Mouse (Mus musculus): ENCODE data around the gene Naaladl2.

The Naaladl2 gene

GRCm38 (mm10) chr3:24690162-24690915, 453.7 kb downstream of the Naaladl2 start:
- no peak for DNase-seq (ENCODE audit: low read depth, low spot score)

- DNase-seq (ENCODE audit: low read depth, low spot score) = no peak
These were observed 473.6 kb downstream of the Naaladl2 start for GRCm38 (mm10) chr3:24670500-24670899.

GRCm38 (mm10) chr3:24668052-24668916, 475.8 kb downstream of the Naaladl2 start:
- DNase-seq (ENCODE audit: low read depth, low spot score) = no peak

GRCm38 (mm10) chr3:24665408-24665807, 478.7 kb downstream of the Naaladl2 start:
- no peak for DNase-seq (ENCODE audit: low read depth, low spot score)

- DNase-seq (ENCODE audit: low read depth, low spot score) = no peak
These were observed 480.3 kb downstream of the Naaladl2 start for GRCm38 (mm10) chr3:24663749-24664148.

- DNase-seq (ENCODE audit: low read depth, low spot score) = no peak
These were observed 514.0 kb downstream of the Naaladl2 start for GRCm38 (mm10) chr3:24630032-24630431.

- DNase-seq (ENCODE audit: low read depth, low spot score) = no peak
These were observed 538.6 kb downstream of the Naaladl2 start for GRCm38 (mm10) chr3:24605485-24605884.

GRCm38 (mm10) chr3:24604791-24605320, 539.2 kb downstream of the Naaladl2 start:
- no peak for DNase-seq (ENCODE audit: low read depth, low spot score)

- DNase-seq (ENCODE audit: low read depth, low spot score) = no peak
These were observed 548.6 kb downstream of the Naaladl2 start for GRCm38 (mm10) chr3:24595447-24595846.

GRCm38 (mm10) chr3:24556617-24557016, 587.4 kb downstream of the Naaladl2 start:
- DNase-seq (ENCODE audit: low read depth, low spot score) = no peak

GRCm38 (mm10) chr3:24553701-24554100, 590.4 kb downstream of the Naaladl2 start:
- no peak for DNase-seq (ENCODE audit: low read depth, low spot score)

- DNase-seq (ENCODE audit: low read depth, low spot score) = no peak
These were observed 591.4 kb downstream of the Naaladl2 start for GRCm38 (mm10) chr3:24552631-24553030.

GRCm38 (mm10) chr3:24533775-24534458, 610.1 kb downstream of the Naaladl2 start:
- no peak for DNase-seq (ENCODE audit: low read depth, low spot score)

- no peak for DNase-seq (ENCODE audit: low read depth, low spot score)
These were observed 629.1 kb downstream of the Naaladl2 start for GRCm38 (mm10) chr3:24514918-24515317.

GRCm38 (mm10) chr3:24486456-24487112, 657.5 kb downstream of the Naaladl2 start:
- DNase-seq (ENCODE audit: low read depth, low spot score) = no peak

- no peak for DNase-seq (ENCODE audit: low read depth, low spot score)
These were observed 680.1 kb downstream of the Naaladl2 start for GRCm38 (mm10) chr3:24463941-24464340.

GRCm38 (mm10) chr3:24440621-24441020, 703.4 kb downstream of the Naaladl2 start:
- no peak for DNase-seq (ENCODE audit: low read depth, low spot score)

GRCm38 (mm10) chr3:24432761-24433160, 711.3 kb downstream of the Naaladl2 start:
- no peak for DNase-seq (ENCODE audit: low read depth, low spot score)

GRCm38 (mm10) chr3:24391737-24392136, 752.3 kb downstream of the Naaladl2 start:
- no peak for DNase-seq (ENCODE audit: low read depth, low spot score)

GRCm38 (mm10) chr3:24391311-24391710, 752.8 kb downstream of the Naaladl2 start:
- no peak for DNase-seq (ENCODE audit: low read depth, low spot score)

- no peak for DNase-seq (ENCODE audit: low read depth, low spot score)
These were observed 789.1 kb downstream of the Naaladl2 start for GRCm38 (mm10) chr3:24355010-24355409.
